Mouse (Mus musculus): ENCODE measurements at regions not wholly inside any gene's neighbourhood (a gene's known extent, or its start where the extent isn't known, plus 50 kb on each side); places are given as distances from the start of the nearest gene placed in this dataset.

- H3K4me3 ChIP-seq (ENCODE audit: low read depth, low read length) = no peak overlapping the region
- H3K9me3 ChIP-seq (replicated peaks; ENCODE audit: control insufficient read depth, low read length) = no peaks in the 10 kb centered on the region
- no peaks in the 10 kb centered on the region for H3K36me3 ChIP-seq (replicated peaks; ENCODE audit: control insufficient read depth, insufficient read depth, low read length)
- H3K4me2 ChIP-seq (ENCODE audit: low read depth, low read length) = no peak overlapping the region
- 62% methylated on average over 1 of the region's 1 CpGs for WGBS
- no peaks in the 10 kb centered on the region for H3K27me3 ChIP-seq (ENCODE audit: control insufficient read depth, insufficient read depth, low read length)
- TF ChIP-seq EP300 (IDR thresholded peaks at IDR 0.05; ENCODE audit: low read depth) = no peak
- no peak for TF ChIP-seq CTCF (IDR thresholded peaks at IDR 0.05; ENCODE audit: low read depth)
- DNase-seq (ENCODE audit: low spot score) = no peak
- no peak overlapping the region for H3K9ac ChIP-seq (replicated peaks; ENCODE audit: low read depth, low read length)
- ATAC-seq (ENCODE audit: insufficient read depth, low read depth) = no peak
- no peak overlapping the region for H3K27ac ChIP-seq (ENCODE audit: low read depth)
- H3K4me1 ChIP-seq (ENCODE audit: control insufficient read depth, insufficient read depth) = peaks cover 27% of the 10 kb centered on the region
These were observed 89.2 kb upstream of the Unc5b start for GRCm38 (mm10) chr10:60920621-60921020.

- WGBS = 12% methylated on average over 8 of the region's 8 CpGs
- Histone ChIP-seq H3K9me3 (replicated peaks; ENCODE audit: control insufficient read depth, low read length) (no peaks in the 10 kb centered on the region), H3K9ac (replicated peaks; ENCODE audit: low read depth, low read length) (no peak overlapping the region), H3K4me3 (ENCODE audit: low read depth, low read length) (no peak overlapping the region), H3K27me3 (ENCODE audit: control insufficient read depth, insufficient read depth, low read length) (no peaks in the 10 kb centered on the region), H3K4me2 (ENCODE audit: low read depth, low read length) (no peak overlapping the region), H3K4me1 (ENCODE audit: control insufficient read depth, insufficient read depth) (peaks cover 18% of the 10 kb centered on the region), H3K27ac (ENCODE audit: low read depth) (no peak overlapping the region), H3K36me3 (replicated peaks; ENCODE audit: control insufficient read depth, insufficient read depth, low read length) (no peaks in the 10 kb centered on the region)
- DNase-seq (ENCODE audit: low spot score) = peak; percentile 32
- peak; percentile 65 for ATAC-seq (ENCODE audit: insufficient read depth, low read depth)
- TF ChIP-seq EP300 (IDR thresholded peaks at IDR 0.05; ENCODE audit: low read depth) (no peak), CTCF (IDR thresholded peaks at IDR 0.05; ENCODE audit: low read depth) (no peak)
These were observed 86.6 kb upstream of the Unc5b start for GRCm38 (mm10) chr10:60918020-60918419.

- Histone ChIP-seq H3K36me3 (replicated peaks; ENCODE audit: control insufficient read depth, insufficient read depth, low read length) (no peaks in the 10 kb centered on the region), H3K27me3 (ENCODE audit: control insufficient read depth, insufficient read depth, low read length) (no peaks in the 10 kb centered on the region), H3K4me1 (ENCODE audit: control insufficient read depth, insufficient read depth) (peaks cover 23% of the 10 kb centered on the region), H3K27ac (ENCODE audit: low read depth) (no peak overlapping the region), H3K4me3 (ENCODE audit: low read depth, low read length) (no peak overlapping the region), H3K4me2 (ENCODE audit: low read depth, low read length) (no peak overlapping the region), H3K9me3 (replicated peaks; ENCODE audit: control insufficient read depth, low read length) (no peaks in the 10 kb centered on the region), H3K9ac (replicated peaks; ENCODE audit: low read depth, low read length) (no peak overlapping the region)
- WGBS = 20% methylated on average over 7 of the region's 7 CpGs
- no peak for TF ChIP-seq CTCF (IDR thresholded peaks at IDR 0.05; ENCODE audit: low read depth)
- DNase-seq (ENCODE audit: low spot score) (no peak), ATAC-seq (ENCODE audit: insufficient read depth, low read depth) (no peak)
These were observed 83.0 kb upstream of the Unc5b start for GRCm38 (mm10) chr10:60914391-60914790.

- Histone ChIP-seq H3K27me3 (ENCODE audit: control insufficient read depth, insufficient read depth, low read length) (no peaks in the 10 kb centered on the region), H3K9me3 (replicated peaks; ENCODE audit: control insufficient read depth, low read length) (no peaks in the 10 kb centered on the region), H3K9ac (replicated peaks; ENCODE audit: low read depth, low read length) (no peak overlapping the region), H3K4me1 (ENCODE audit: control insufficient read depth, insufficient read depth) (peaks cover 20% of the 10 kb centered on the region), H3K27ac (ENCODE audit: low read depth) (no peak overlapping the region), H3K4me3 (ENCODE audit: low read depth, low read length) (no peak overlapping the region), H3K4me2 (ENCODE audit: low read depth, low read length) (no peak overlapping the region), H3K36me3 (replicated peaks; ENCODE audit: control insufficient read depth, insufficient read depth, low read length) (no peaks in the 10 kb centered on the region)
- peak; percentile 82 for ATAC-seq (ENCODE audit: insufficient read depth, low read depth)
- 32% methylated on average over 11 of the region's 11 CpGs for WGBS
- DNase-seq (ENCODE audit: low spot score) = peak; percentile 49
- TF ChIP-seq EP300 (IDR thresholded peaks at IDR 0.05; ENCODE audit: low read depth) (no peak), CTCF (IDR thresholded peaks at IDR 0.05; ENCODE audit: low read depth) (no peak)
These were observed 82.1 kb upstream of the Unc5b start for GRCm38 (mm10) chr10:60913456-60913900.

- H3K9me3 ChIP-seq (replicated peaks; ENCODE audit: control insufficient read depth, low read length) = 0 out of 2 replicates have a peak, but pooled peaks cover 5% of the 10 kb centered on the region
- TF ChIP-seq CTCF (IDR thresholded peaks at IDR 0.05; ENCODE audit: low read depth) = no peak
- TF ChIP-seq EP300 (IDR thresholded peaks at IDR 0.05; ENCODE audit: low read depth) = no peak
- no peaks in the 10 kb centered on the region for H3K36me3 ChIP-seq (replicated peaks; ENCODE audit: control insufficient read depth, insufficient read depth, low read length)
- H3K27ac ChIP-seq (ENCODE audit: low read depth) = no peak overlapping the region
- 62% methylated on average over 7 of the region's 7 CpGs for WGBS
- no peaks in the 10 kb centered on the region for H3K27me3 ChIP-seq (ENCODE audit: control insufficient read depth, insufficient read depth, low read length)
- H3K4me1 ChIP-seq (ENCODE audit: control insufficient read depth, insufficient read depth) = no peaks in the 10 kb centered on the region
- H3K4me3 ChIP-seq (ENCODE audit: low read depth, low read length) = no peak overlapping the region
- no peak for DNase-seq (ENCODE audit: low spot score)
- H3K9ac ChIP-seq (replicated peaks; ENCODE audit: low read depth, low read length) = no peak overlapping the region
- H3K4me2 ChIP-seq (ENCODE audit: low read depth, low read length) = no peak overlapping the region
- no peak for ATAC-seq (ENCODE audit: insufficient read depth, low read depth)
These were observed 73.0 kb upstream of the Unc5b start for GRCm38 (mm10) chr10:60904351-60904750.

- Histone ChIP-seq H3K9ac (replicated peaks; ENCODE audit: low read depth, low read length) (no peak overlapping the region), H3K9me3 (replicated peaks; ENCODE audit: control insufficient read depth, low read length) (no peaks in the 10 kb centered on the region), H3K27me3 (ENCODE audit: control insufficient read depth, insufficient read depth, low read length) (no peaks in the 10 kb centered on the region), H3K27ac (ENCODE audit: low read depth) (no peak overlapping the region), H3K4me1 (ENCODE audit: control insufficient read depth, insufficient read depth) (no peaks in the 10 kb centered on the region), H3K36me3 (replicated peaks; ENCODE audit: control insufficient read depth, insufficient read depth, low read length) (no peaks in the 10 kb centered on the region), H3K4me3 (ENCODE audit: low read depth, low read length) (no peak overlapping the region), H3K4me2 (ENCODE audit: low read depth, low read length) (no peak overlapping the region)
- no peak for TF ChIP-seq CTCF (IDR thresholded peaks at IDR 0.05; ENCODE audit: low read depth)
- TF ChIP-seq EP300 (IDR thresholded peaks at IDR 0.05; ENCODE audit: low read depth) = no peak
- WGBS = 81% methylated on average over 2 of the region's 2 CpGs
- no peak for DNase-seq (ENCODE audit: low spot score)
- no peak for ATAC-seq (ENCODE audit: insufficient read depth, low read depth)
These were observed 69.6 kb upstream of the Unc5b start for GRCm38 (mm10) chr10:60900992-60901391.
